Mouse (Mus musculus) lung, postnatal 0 days (tissue): Measurements from ENCODE around the gene Syn2. TPM values are rescaled to one million over a fixed set of nuclear protein-coding genes. Genes with fewer than 3 reads are reported as not detected.
A peak's percentile ranks its signal among the peaks of the same experiment; 100 is the strongest.

Experiments
- ATAC-seq: fragments of 200-750 bp; cut with Nextera tagmentation; 2 replicates; pipeline ENCODE4 v1.8.0; 2017; ENCODE audit warnings: moderate library complexity
- DNase-seq: peaks from one replicate; pipeline ENCODE4 v3.0.0-alpha.2; 2016; ENCODE audit warnings: low spot score
- H3K27ac ChIP-seq: fragments of 300-500 bp; sonication (generic); 2 replicates; pipeline ENCODE4 v1.5.1; 2014; ENCODE audit warnings: antibody characterized with exemption, mild to moderate bottlenecking, low read length, mixed read lengths
- H3K27me3 ChIP-seq: fragments of 300-500 bp; sonication (generic); replicated peaks from 2 replicates; pipeline ENCODE4 v1.6.1; 2014; ENCODE audit warnings: low read length, mixed read lengths; ENCODE audit not compliant: insufficient read depth
- H3K36me3 ChIP-seq: fragments of 300-500 bp; sonication (generic); 2 replicates; pipeline ENCODE4 v1.6.1; 2014; ENCODE audit warnings: low read length, mixed read lengths; ENCODE audit not compliant: insufficient read depth
- H3K4me1 ChIP-seq: fragments of 300-500 bp; sonication (generic); 2 replicates; pipeline ENCODE4 v1.6.1; 2014; ENCODE audit warnings: antibody characterized with exemption, low read depth, low read length, mixed read lengths; ENCODE audit not compliant: insufficient read depth
- H3K4me2 ChIP-seq: fragments of 300-500 bp; sonication (generic); replicated peaks from 2 replicates; pipeline ENCODE4 v1.6.1; 2014; ENCODE audit warnings: low read depth, mild to moderate bottlenecking, low read length, moderate library complexity, mixed read lengths
- H3K4me3 ChIP-seq: fragments of 300-500 bp; sonication (generic); 2 replicates; pipeline ENCODE4 v1.5.1; 2014; ENCODE audit warnings: low read depth, low read length
- H3K9ac ChIP-seq: fragments of 300-500 bp; sonication (generic); replicated peaks from 2 replicates; pipeline ENCODE4 v1.6.1; 2014; ENCODE audit warnings: low read depth, mild to moderate bottlenecking
- H3K9me3 ChIP-seq: fragments of 300-500 bp; sonication (generic); 2 replicates; pipeline ENCODE4 v1.6.1; 2016; ENCODE audit warnings: low read length, mixed read lengths
- CTCF ChIP-seq: IDR thresholded peaks from 2 replicates; pipeline ENCODE4 v1.5.1; 2016; ENCODE audit warnings: antibody characterized with exemption, mild to moderate bottlenecking
- EP300 ChIP-seq: IDR thresholded peaks from 2 replicates; pipeline ENCODE4 v1.6.1; 2016; ENCODE audit warnings: antibody characterized with exemption, mild to moderate bottlenecking, control low read depth
- WGBS: fragments of 180-500 bp; shearing (Covaris S2); extraction: QIAGEN DNeasy Blood & Tissue Kit; methylation state at CpG from one replicate; pipeline ENCODE4 v1.1.7; 2014; 5-methylcytosine and 5-hydroxymethylcytosine counted together
- polyA plus RNA-seq: library from polyadenylated mRNA; unstranded; fragments of >200 nt; fragmentation: Nextera tagmentation; extraction: Ambion mirVana; gene quantifications from 2 replicates; pipeline ENCODE4 v1.2.1, GENCODE M21; 2015

The Syn2 gene
- polyA plus RNA-seq, 1 experiment from 2014 or later = 1.0 TPM

- TF ChIP-seq EP300 (no peak), CTCF (no peak)
- H3K36me3 ChIP-seq = no peaks in the 10 kb centered on the region
- DNase-seq (peak; percentile 48), ATAC-seq (no peak; the same call in 1 of the 2 replicates)
- no peaks in the 10 kb centered on the region for H3K27me3 ChIP-seq
- no peak overlapping the region for H3K9ac ChIP-seq
- no peak overlapping the region for H3K4me2 ChIP-seq
- no peaks in the 10 kb centered on the region for H3K4me1 ChIP-seq
- H3K27ac ChIP-seq = no peak overlapping the region
- no peaks in the 10 kb centered on the region for H3K9me3 ChIP-seq
- no peak overlapping the region for H3K4me3 ChIP-seq
- 42% methylated on average over 9 of the region's 9 CpGs for WGBS
Observed at GRCm38 (mm10) chr6:115313235-115313738, 178.6 kb downstream of the Syn2 start.

- H3K9me3 ChIP-seq = no peaks in the 10 kb centered on the region
- no peaks in the 10 kb centered on the region for H3K27me3 ChIP-seq
- 30% methylated on average over 7 of the region's 7 CpGs for WGBS
- H3K27ac ChIP-seq = no peak overlapping the region
- no peaks in the 10 kb centered on the region for H3K36me3 ChIP-seq
- DNase-seq (no peak), ATAC-seq (no peak)
- H3K9ac ChIP-seq = no peak overlapping the region
- no peak overlapping the region for H3K4me2 ChIP-seq
- TF ChIP-seq EP300 = no peak
- no peak for TF ChIP-seq CTCF
- no peaks in the 10 kb centered on the region for H3K4me1 ChIP-seq
- no peak overlapping the region for H3K4me3 ChIP-seq
Observed at GRCm38 (mm10) chr6:115313910-115314309, 179.2 kb downstream of the Syn2 start.

GRCm38 (mm10) chr6:115315770-115316169 is 181.1 kb downstream of the Syn2 start:
- 41% methylated on average over 4 of the region's 4 CpGs for WGBS
- Histone ChIP-seq H3K27me3 (no peaks in the 10 kb centered on the region), H3K4me2 (no peak overlapping the region), H3K4me1 (no peaks in the 10 kb centered on the region), H3K4me3 (no peak overlapping the region), H3K36me3 (no peaks in the 10 kb centered on the region), H3K9ac (no peak overlapping the region), H3K27ac (no peak overlapping the region), H3K9me3 (no peaks in the 10 kb centered on the region)
- ATAC-seq = peak; percentile 77
- no peak for TF ChIP-seq CTCF
- TF ChIP-seq EP300 = 0 out of 2 replicates have a peak, but pooled peaks have one; percentile 30
- DNase-seq = peak; percentile 43

GRCm38 (mm10) chr6:115316811-115317221 is 182.1 kb downstream of the Syn2 start:
- H3K27ac ChIP-seq = no peak overlapping the region

GRCm38 (mm10) chr6:115318811-115319210 is 184.1 kb downstream of the Syn2 start:
- WGBS = 58% methylated on average over 6 of the region's 6 CpGs
- TF ChIP-seq EP300 = no peak
- TF ChIP-seq CTCF = no peak
- Histone ChIP-seq H3K9ac (no peak overlapping the region), H3K4me1 (no peaks in the 10 kb centered on the region), H3K4me3 (no peak overlapping the region), H3K27me3 (no peaks in the 10 kb centered on the region), H3K9me3 (no peaks in the 10 kb centered on the region), H3K4me2 (no peak overlapping the region), H3K27ac (no peak overlapping the region), H3K36me3 (no peaks in the 10 kb centered on the region)
- ATAC-seq (peak; percentile 41; the same call in 1 of the 2 replicates), DNase-seq (peak; percentile 58)

More at GRCm38 (mm10) chr6:115316811-115317221, 182.1 kb downstream of the Syn2 start:
- Histone ChIP-seq H3K4me3 (no peak overlapping the region), H3K9me3 (no peaks in the 10 kb centered on the region), H3K4me1 (no peaks in the 10 kb centered on the region), H3K36me3 (no peaks in the 10 kb centered on the region), H3K27me3 (no peaks in the 10 kb centered on the region), H3K9ac (no peak overlapping the region), H3K4me2 (no peak overlapping the region)
- ATAC-seq = peak; percentile 51
- TF ChIP-seq EP300 = no peak
- TF ChIP-seq CTCF = no peak
- WGBS = 37% methylated on average over 11 of the region's 11 CpGs
- peak; percentile 48 for DNase-seq

GRCm38 (mm10) chr6:115319686-115320085 is 185.0 kb downstream of the Syn2 start:
- Histone ChIP-seq H3K9me3 (no peaks in the 10 kb centered on the region), H3K36me3 (no peaks in the 10 kb centered on the region), H3K9ac (no peak overlapping the region), H3K27me3 (no peaks in the 10 kb centered on the region), H3K4me1 (no peaks in the 10 kb centered on the region), H3K27ac (no peak overlapping the region), H3K4me3 (no peak overlapping the region), H3K4me2 (no peak overlapping the region)
- 78% methylated on average over 4 of the region's 4 CpGs for WGBS
- TF ChIP-seq CTCF (no peak), EP300 (no peak)
- no peak for ATAC-seq
- no peak for DNase-seq
